Mouse (Mus musculus): ENCODE results near the gene Il4ra. TPM values are rescaled to one million over a fixed set of nuclear protein-coding genes. Genes with fewer than 3 reads are reported as not detected.
A peak's percentile ranks its signal among the peaks of the same experiment; 100 is the strongest.

Gene Il4ra
- polyA plus RNA-seq, 1 experiment = 3.3 TPM

DNA sequence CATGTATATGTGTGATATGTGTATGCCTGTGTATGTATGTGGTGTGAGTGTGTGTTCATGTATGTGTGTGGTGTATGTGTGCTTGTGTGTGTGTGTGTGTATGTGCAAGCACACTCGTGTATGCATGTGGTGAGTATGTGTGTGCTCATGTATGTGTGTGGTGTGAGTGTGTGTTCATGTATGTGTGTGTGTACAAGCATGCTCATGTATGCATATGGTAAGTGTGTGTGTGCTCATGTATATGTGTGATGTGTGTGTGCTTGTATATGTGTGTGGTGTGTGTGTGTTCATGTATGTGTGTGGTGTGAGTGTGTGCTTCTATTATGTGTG, 28.3 kb downstream of the Il4ra start:
- H3K27me3 ChIP-seq (ENCODE audit: control insufficient read depth, insufficient read depth, low read length) = no peaks in the 10 kb centered on the region
- TF ChIP-seq POLR2A (IDR thresholded peaks at IDR 0.05; ENCODE audit: control insufficient read depth, low read depth, low read length) = no peak
- no peak for TF ChIP-seq CTCF (IDR thresholded peaks at IDR 0.05; ENCODE audit: control insufficient read depth, insufficient read depth, insufficient replicate concordance, low read depth, low read length)
- H3K4me1 ChIP-seq (ENCODE audit: control insufficient read depth, insufficient read depth, low read length) = peaks cover 4% of the 10 kb centered on the region
- H3K4me3 ChIP-seq (ENCODE audit: control insufficient read depth, low read depth, low read length) = no peak overlapping the region
- no peaks in the 10 kb centered on the region for H3K36me3 ChIP-seq (ENCODE audit: control insufficient read depth, insufficient read depth, low read length)
- no peak overlapping the region for H3K27ac ChIP-seq (ENCODE audit: control insufficient read depth, insufficient read depth, low read depth, low read length)

- TF ChIP-seq CTCF (IDR thresholded peaks at IDR 0.05; ENCODE audit: control insufficient read depth, insufficient read depth, insufficient replicate concordance, low read depth, low read length) (no peak), POLR2A (IDR thresholded peaks at IDR 0.05; ENCODE audit: control insufficient read depth, low read depth, low read length) (no peak)
- Histone ChIP-seq H3K27me3 (ENCODE audit: control insufficient read depth, insufficient read depth, low read length) (no peaks in the 10 kb centered on the region), H3K27ac (ENCODE audit: control insufficient read depth, insufficient read depth, low read depth, low read length) (no peak overlapping the region), H3K4me1 (ENCODE audit: control insufficient read depth, insufficient read depth, low read length) (peaks cover 4% of the 10 kb centered on the region), H3K36me3 (ENCODE audit: control insufficient read depth, insufficient read depth, low read length) (no peaks in the 10 kb centered on the region), H3K4me3 (ENCODE audit: control insufficient read depth, low read depth, low read length) (peak overlapping the region; percentile 73)
Observed at GRCm38 (mm10) chr7:125580625-125581316, 28.9 kb downstream of the Il4ra start.

GRCm38 (mm10) chr7:125581317-125581672, 29.4 kb downstream of the Il4ra start:
- Histone ChIP-seq H3K4me3 (ENCODE audit: control insufficient read depth, low read depth, low read length) (peak overlapping the region; percentile 73), H3K36me3 (ENCODE audit: control insufficient read depth, insufficient read depth, low read length) (no peaks in the 10 kb centered on the region), H3K27ac (ENCODE audit: control insufficient read depth, insufficient read depth, low read depth, low read length) (no peak overlapping the region), H3K27me3 (ENCODE audit: control insufficient read depth, insufficient read depth, low read length) (no peaks in the 10 kb centered on the region), H3K4me1 (ENCODE audit: control insufficient read depth, insufficient read depth, low read length) (peaks cover 4% of the 10 kb centered on the region)
- TF ChIP-seq CTCF (IDR thresholded peaks at IDR 0.05; ENCODE audit: control insufficient read depth, insufficient read depth, insufficient replicate concordance, low read depth, low read length) = peak; percentile 95; the same call in 1 of the 2 replicates
- TF ChIP-seq POLR2A (IDR thresholded peaks at IDR 0.05; ENCODE audit: control insufficient read depth, low read depth, low read length) = no peak

DNA sequence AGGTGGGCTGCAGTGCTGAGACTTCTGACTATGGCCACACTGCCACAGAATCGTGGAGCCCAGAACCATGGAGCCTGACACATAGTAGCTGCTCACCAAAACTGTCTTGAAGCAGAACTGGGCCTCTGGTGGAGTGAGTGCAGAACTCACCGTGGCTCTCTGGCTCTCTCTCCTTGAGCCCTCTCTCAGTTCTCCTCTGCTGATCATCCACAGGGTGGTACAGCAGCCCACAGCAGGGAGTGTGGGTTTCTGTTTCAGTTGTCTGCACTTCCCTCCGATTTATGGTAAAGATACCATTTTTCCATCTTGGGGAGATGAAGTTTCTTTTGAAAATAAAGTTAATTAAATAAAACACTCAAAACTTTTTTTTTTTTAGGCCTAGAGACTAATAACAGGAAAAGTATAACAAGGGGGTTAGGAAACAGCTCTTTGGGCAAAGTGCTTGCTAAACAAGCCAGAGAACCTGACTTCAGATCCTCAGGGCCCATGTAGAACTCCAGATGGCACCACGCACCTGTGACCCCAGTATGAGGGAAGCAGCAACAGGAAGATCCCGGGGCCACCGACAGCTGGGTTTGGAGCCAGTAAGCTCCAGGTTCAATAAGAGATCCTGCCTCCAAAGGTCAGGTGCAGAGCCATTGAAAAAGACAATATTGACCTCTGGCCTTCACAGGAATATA, 31.5 kb downstream of the Il4ra start:
- no peaks in the 10 kb centered on the region for H3K36me3 ChIP-seq (ENCODE audit: control insufficient read depth, insufficient read depth, low read length)
- TF ChIP-seq POLR2A (IDR thresholded peaks at IDR 0.05; ENCODE audit: control insufficient read depth, low read depth, low read length) (no peak), CTCF (IDR thresholded peaks at IDR 0.05; ENCODE audit: control insufficient read depth, insufficient read depth, insufficient replicate concordance, low read depth, low read length) (no peak)
- H3K27ac ChIP-seq (ENCODE audit: control insufficient read depth, insufficient read depth, low read depth, low read length) = no peak overlapping the region
- no peaks in the 10 kb centered on the region for H3K27me3 ChIP-seq (ENCODE audit: control insufficient read depth, insufficient read depth, low read length)
- H3K4me3 ChIP-seq (ENCODE audit: control insufficient read depth, low read depth, low read length) = no peak overlapping the region
- peaks cover 4% of the 10 kb centered on the region for H3K4me1 ChIP-seq (ENCODE audit: control insufficient read depth, insufficient read depth, low read length)

GRCm38 (mm10) chr7:125584005-125584369, 32.1 kb downstream of the Il4ra start:
- Histone ChIP-seq H3K27me3 (ENCODE audit: control insufficient read depth, insufficient read depth, low read length) (no peaks in the 10 kb centered on the region), H3K4me1 (ENCODE audit: control insufficient read depth, insufficient read depth, low read length) (peaks cover 4% of the 10 kb centered on the region), H3K27ac (ENCODE audit: control insufficient read depth, insufficient read depth, low read depth, low read length) (no peak overlapping the region), H3K36me3 (ENCODE audit: control insufficient read depth, insufficient read depth, low read length) (no peaks in the 10 kb centered on the region), H3K4me3 (ENCODE audit: control insufficient read depth, low read depth, low read length) (no peak overlapping the region)
- TF ChIP-seq POLR2A (IDR thresholded peaks at IDR 0.05; ENCODE audit: control insufficient read depth, low read depth, low read length) (no peak), CTCF (IDR thresholded peaks at IDR 0.05; ENCODE audit: control insufficient read depth, insufficient read depth, insufficient replicate concordance, low read depth, low read length) (no peak)

GRCm38 (mm10) chr7:125586355-125586754, 34.4 kb downstream of the Il4ra start:
- no peak overlapping the region for H3K4me3 ChIP-seq (ENCODE audit: control insufficient read depth, low read depth, low read length)
- TF ChIP-seq POLR2A (IDR thresholded peaks at IDR 0.05; ENCODE audit: control insufficient read depth, low read depth, low read length) = no peak; the same call in 1 of the 2 replicates
- peak; percentile 66; the same call in 1 of the 2 replicates for TF ChIP-seq CTCF (IDR thresholded peaks at IDR 0.05; ENCODE audit: control insufficient read depth, insufficient read depth, insufficient replicate concordance, low read depth, low read length)

GRCm38 (mm10) chr7:125588721-125589120, 36.8 kb downstream of the Il4ra start:
- TF ChIP-seq POLR2A (IDR thresholded peaks at IDR 0.05; ENCODE audit: control insufficient read depth, low read depth, low read length) (no peak), CTCF (IDR thresholded peaks at IDR 0.05; ENCODE audit: control insufficient read depth, insufficient read depth, insufficient replicate concordance, low read depth, low read length) (no peak)
- H3K27ac ChIP-seq (ENCODE audit: control insufficient read depth, insufficient read depth, low read depth, low read length) = no peak overlapping the region
- no peaks in the 10 kb centered on the region for H3K27me3 ChIP-seq (ENCODE audit: control insufficient read depth, insufficient read depth, low read length)
- H3K4me1 ChIP-seq (ENCODE audit: control insufficient read depth, insufficient read depth, low read length) = no peaks in the 10 kb centered on the region
- no peak overlapping the region for H3K4me3 ChIP-seq (ENCODE audit: control insufficient read depth, low read depth, low read length)
- H3K36me3 ChIP-seq (ENCODE audit: control insufficient read depth, insufficient read depth, low read length) = no peaks in the 10 kb centered on the region

More at GRCm38 (mm10) chr7:125586355-125586754, 34.4 kb downstream of the Il4ra start:
- Histone ChIP-seq H3K4me1 (ENCODE audit: control insufficient read depth, insufficient read depth, low read length) (peaks cover 1% of the 10 kb centered on the region; the same call in 1 of the 2 replicates), H3K36me3 (ENCODE audit: control insufficient read depth, insufficient read depth, low read length) (no peaks in the 10 kb centered on the region), H3K27ac (ENCODE audit: control insufficient read depth, insufficient read depth, low read depth, low read length) (no peak overlapping the region), H3K27me3 (ENCODE audit: control insufficient read depth, insufficient read depth, low read length) (no peaks in the 10 kb centered on the region)

All from testis, adult 2 months (tissue).